Mouse (Mus musculus) kidney, embryonic 14.5 days (tissue): ENCODE measurements around the gene Fbxo2. TPM values are rescaled to one million over a fixed set of nuclear protein-coding genes. Genes with fewer than 3 reads are reported as not detected.

Experiments used
- ATAC-seq: fragments of 200-750 bp; cut with Nextera tagmentation; 2 replicates; pipeline ENCODE4 v1.8.0; 2017; ENCODE audit warnings: moderate number of reproducible peaks, mild to moderate bottlenecking, moderate TSS enrichment, moderate library complexity; ENCODE audit not compliant: low FRiP score, low TSS enrichment
- H3K27ac ChIP-seq: fragments of 300-500 bp; sonication (generic); 2 replicates; pipeline ENCODE4 v1.5.1; 2014; ENCODE audit warnings: low read depth, mild to moderate bottlenecking, low read length, moderate library complexity, mixed read lengths
- H3K27me3 ChIP-seq: fragments of 300-500 bp; sonication (generic); 2 replicates; pipeline ENCODE4 v1.6.1; 2014; ENCODE audit warnings: mild to moderate bottlenecking, low read length; ENCODE audit not compliant: control insufficient read depth, insufficient read depth
- H3K36me3 ChIP-seq: fragments of 300-500 bp; sonication (generic); 2 replicates; pipeline ENCODE4 v1.6.1; 2014; ENCODE audit warnings: low read length, mixed read lengths; ENCODE audit not compliant: control insufficient read depth, insufficient read depth
- H3K4me1 ChIP-seq: fragments of 300-500 bp; sonication (generic); 2 replicates; pipeline ENCODE4 v1.6.1; 2014; ENCODE audit warnings: low read length, mixed read lengths; ENCODE audit not compliant: control insufficient read depth, insufficient read depth
- H3K4me2 ChIP-seq: fragments of 300-500 bp; sonication (generic); replicated peaks from 2 replicates; pipeline ENCODE4 v1.6.1; 2014; ENCODE audit warnings: low read depth, mild to moderate bottlenecking, low read length
- H3K4me3 ChIP-seq: fragments of 300-500 bp; sonication (generic); 2 replicates; pipeline ENCODE4 v1.5.1; 2014; ENCODE audit warnings: mild to moderate bottlenecking, low read length
- H3K9ac ChIP-seq: fragments of 300-500 bp; sonication (generic); 2 replicates; pipeline ENCODE4 v1.6.1; 2014; ENCODE audit warnings: low read depth, mild to moderate bottlenecking, low read length, moderate library complexity
- H3K9me3 ChIP-seq: fragments of 300-500 bp; sonication (generic); 2 replicates; pipeline ENCODE4 v1.6.1; 2016; ENCODE audit warnings: low read length; ENCODE audit not compliant: control insufficient read depth
- WGBS: fragments of 180-500 bp; shearing (Covaris S2); extraction: QIAGEN DNeasy Blood & Tissue Kit; methylation state at CpG from one replicate; pipeline ENCODE4 v1.1.7; 2014; 5-methylcytosine and 5-hydroxymethylcytosine counted together
- polyA plus RNA-seq: library from polyadenylated mRNA; unstranded; fragments of >200 nt; fragmentation: Nextera tagmentation; extraction: Ambion mirVana; gene quantifications from 2 replicates; pipeline ENCODE4 v1.2.1, GENCODE M21; 2014

Fbxo2 gene
- polyA plus RNA-seq, 1 experiment from 2014 or later, result 1.9 TPM

- Histone ChIP-seq H3K36me3 (no peaks in the 10 kb centered on the region), H3K9ac (no peak overlapping the region; the same call in 1 of the 2 replicates), H3K27me3 (no peaks in the 10 kb centered on the region; the same call in 1 of the 2 replicates), H3K4me3 (no peak overlapping the region), H3K27ac (no peak overlapping the region), H3K4me2 (no peak overlapping the region), H3K4me1 (no peaks in the 10 kb centered on the region), H3K9me3 (no peaks in the 10 kb centered on the region; the same call in 1 of the 2 replicates)
- no peak for ATAC-seq
- 89% methylated on average over 4 of the region's 4 CpGs for WGBS
These were observed 39.1 kb upstream of the Fbxo2 start for GRCm38 (mm10) chr4:148121362-148121761.

- Histone ChIP-seq H3K4me1 (no peaks in the 10 kb centered on the region), H3K27me3 (no peaks in the 10 kb centered on the region; the same call in 1 of the 2 replicates), H3K9me3 (no peaks in the 10 kb centered on the region), H3K27ac (no peak overlapping the region), H3K4me3 (no peak overlapping the region), H3K36me3 (no peaks in the 10 kb centered on the region), H3K9ac (no peak overlapping the region; the same call in 1 of the 2 replicates), H3K4me2 (no peak overlapping the region)
- ATAC-seq, result peak; percentile 61
- WGBS, result 14% methylated on average over 6 of the region's 6 CpGs
These were observed 38.3 kb upstream of the Fbxo2 start for GRCm38 (mm10) chr4:148121982-148122693.

- Histone ChIP-seq H3K4me2 (no peak overlapping the region), H3K27me3 (no peaks in the 10 kb centered on the region; the same call in 1 of the 2 replicates), H3K4me1 (no peaks in the 10 kb centered on the region), H3K9ac (no peak overlapping the region), H3K27ac (no peak overlapping the region), H3K4me3 (no peak overlapping the region), H3K9me3 (no peaks in the 10 kb centered on the region), H3K36me3 (no peaks in the 10 kb centered on the region)
- ATAC-seq, result no peak
- 62% methylated on average over 3 of the region's 3 CpGs for WGBS
These were observed 37.7 kb upstream of the Fbxo2 start for GRCm38 (mm10) chr4:148122694-148123066.

- Histone ChIP-seq H3K9me3 (no peaks in the 10 kb centered on the region), H3K4me1 (0 out of 2 replicates have a peak, but pooled peaks cover 10% of the 10 kb centered on the region), H3K4me3 (no peak overlapping the region), H3K9ac (no peak overlapping the region), H3K27me3 (peaks cover 28% of the 10 kb centered on the region), H3K36me3 (no peaks in the 10 kb centered on the region), H3K4me2 (no peak overlapping the region), H3K27ac (no peak overlapping the region)
- no peak for ATAC-seq
- WGBS, result 33% methylated on average over 1 of the region's 1 CpGs
These were observed 32.2 kb upstream of the Fbxo2 start for GRCm38 (mm10) chr4:148128241-148128640.

- Histone ChIP-seq H3K27me3 (peaks cover 28% of the 10 kb centered on the region), H3K4me3 (no peak overlapping the region), H3K36me3 (no peaks in the 10 kb centered on the region), H3K4me1 (0 out of 2 replicates have a peak, but pooled peaks cover 10% of the 10 kb centered on the region), H3K27ac (no peak overlapping the region), H3K9me3 (no peaks in the 10 kb centered on the region), H3K9ac (no peak overlapping the region), H3K4me2 (no peak overlapping the region)
- ATAC-seq, result no peak
- 63% methylated on average over 2 of the region's 2 CpGs for WGBS
These were observed 31.7 kb upstream of the Fbxo2 start for GRCm38 (mm10) chr4:148128672-148129071.

- 2% methylated on average over 15 of the region's 18 CpGs for WGBS
- Histone ChIP-seq H3K27me3 (peaks cover 28% of the 10 kb centered on the region), H3K9ac (peak within 1 kb of the TSS; percentile 75), H3K27ac (0 out of 2 replicates have a peak within 1 kb of the TSS, but pooled peaks have one; percentile 30), H3K4me2 (peak within 1 kb of the TSS; percentile 98), H3K9me3 (no peaks in the 10 kb centered on the region), H3K36me3 (no peaks in the 10 kb centered on the region), H3K4me1 (0 out of 2 replicates have a peak, but pooled peaks cover 10% of the 10 kb centered on the region), H3K4me3 (peak within 1 kb of the TSS; percentile 67)
- no peak; the same call in 1 of the 2 replicates for ATAC-seq
These were observed 30.3 kb upstream of the Fbxo2 start, which contains the start of gene Mad2l2 for GRCm38 (mm10) chr4:148130133-148130532. Gene Mad2l2 (plus strand): TSS chr4:148130384.

- H3K9me3 ChIP-seq, result no peaks in the 10 kb centered on the region
- peaks cover 28% of the 10 kb centered on the region for H3K27me3 ChIP-seq
- peak within 1 kb of the TSS; percentile 67 for H3K4me3 ChIP-seq
- WGBS, result 1% methylated on average over 56 of the region's 87 CpGs
- H3K4me2 ChIP-seq, result peak within 1 kb of the TSS; percentile 98
- H3K27ac ChIP-seq, result 0 out of 2 replicates have a peak within 1 kb of the TSS, but pooled peaks have one; percentile 30
- no peaks in the 10 kb centered on the region for H3K36me3 ChIP-seq
- 0 out of 2 replicates have a peak, but pooled peaks cover 10% of the 10 kb centered on the region for H3K4me1 ChIP-seq
- peak within 1 kb of the TSS; percentile 75 for H3K9ac ChIP-seq
- peak; percentile 93 for ATAC-seq
These were observed 29.6 kb upstream of the Fbxo2 start, which contains the start of gene Draxin for GRCm38 (mm10) chr4:148130561-148131413. Gene Draxin (minus strand): TSS chr4:148130698.

- Histone ChIP-seq H3K4me1 (0 out of 2 replicates have a peak, but pooled peaks cover 10% of the 10 kb centered on the region), H3K9ac (no peak overlapping the region)
These were observed 28.8 kb upstream of the Fbxo2 start for GRCm38 (mm10) chr4:148131497-148132081.

More at GRCm38 (mm10) chr4:148131497-148132081, 28.8 kb upstream of the Fbxo2 start:
- peaks cover 28% of the 10 kb centered on the region for H3K27me3 ChIP-seq
- H3K27ac ChIP-seq, result no peak overlapping the region
- no peaks in the 10 kb centered on the region for H3K36me3 ChIP-seq
- WGBS, result 1% methylated on average over 21 of the region's 21 CpGs
- peak overlapping the region; percentile 67 for H3K4me3 ChIP-seq
- H3K9me3 ChIP-seq, result no peaks in the 10 kb centered on the region
- ATAC-seq, result peak; percentile 69
- H3K4me2 ChIP-seq, result peak overlapping the region; percentile 98
